Mouse (Mus musculus) intestine, postnatal 0 days (tissue): ENCODE results near the gene Olfr736. TPM values are rescaled to one million over a fixed set of nuclear protein-coding genes. Genes with fewer than 3 reads are reported as not detected.

Experiments used
- ATAC-seq: fragments of 200-750 bp; cut with Nextera tagmentation; 2 replicates; pipeline ENCODE4 v1.8.0; 2017; ENCODE audit warnings: mild to moderate bottlenecking, moderate TSS enrichment, moderate library complexity
- H3K27ac ChIP-seq: fragments of 300-500 bp; sonication (generic); 2 replicates; pipeline ENCODE4 v1.5.1; 2014; ENCODE audit warnings: mild to moderate bottlenecking, low read depth, low read length, moderate library complexity
- H3K27me3 ChIP-seq: fragments of 300-500 bp; sonication (generic); replicated peaks from 2 replicates; pipeline ENCODE4 v1.6.1; 2014; ENCODE audit warnings: low read length, mixed read lengths; ENCODE audit not compliant: control insufficient read depth, insufficient read depth
- H3K36me3 ChIP-seq: fragments of 300-500 bp; sonication (generic); 2 replicates; pipeline ENCODE4 v1.6.1; 2014; ENCODE audit warnings: mild to moderate bottlenecking, moderate library complexity; ENCODE audit not compliant: control insufficient read depth, insufficient read depth
- H3K4me1 ChIP-seq: fragments of 300-500 bp; sonication (generic); replicated peaks from 2 replicates; pipeline ENCODE4 v1.6.1; 2014; ENCODE audit warnings: antibody characterized with exemption, low read length, mixed read lengths; ENCODE audit not compliant: control insufficient read depth, insufficient read depth
- H3K4me2 ChIP-seq: fragments of 300-500 bp; sonication (generic); replicated peaks from 2 replicates; pipeline ENCODE4 v1.6.1; 2014; ENCODE audit warnings: low read depth, mild to moderate bottlenecking, moderate library complexity
- H3K4me3 ChIP-seq: fragments of 300-500 bp; sonication (generic); 2 replicates; pipeline ENCODE4 v1.5.1; 2014; ENCODE audit warnings: low read depth, low read length
- H3K9ac ChIP-seq: fragments of 300-500 bp; sonication (generic); 2 replicates; pipeline ENCODE4 v1.6.1; 2014; ENCODE audit warnings: mild to moderate bottlenecking, low read depth, low read length
- H3K9me3 ChIP-seq: fragments of 300-500 bp; sonication (generic); 2 replicates; pipeline ENCODE4 v1.6.1; 2016; ENCODE audit warnings: mixed run types; ENCODE audit not compliant: control insufficient read depth
- CTCF ChIP-seq: sonication (generic); IDR thresholded peaks from 2 replicates; pipeline ENCODE4 v1.5.1; 2016; ENCODE audit warnings: low read depth, mild to moderate bottlenecking, control low read depth, antibody characterized with exemption, moderate library complexity
- WGBS: fragments of 180-500 bp; shearing (Covaris S2); extraction: QIAGEN DNeasy Blood & Tissue Kit; methylation state at CpG from one replicate; pipeline ENCODE4 v1.1.7; 2014; 5-methylcytosine and 5-hydroxymethylcytosine counted together
- polyA plus RNA-seq: library from polyadenylated mRNA; unstranded; fragments of >200 nt; fragmentation: Nextera tagmentation; extraction: Ambion mirVana; gene quantifications from 2 replicates; pipeline ENCODE4 v1.2.1, GENCODE M21; 2015

Gene Olfr736
- polyA plus RNA-seq = not detected in 2 replicates

- Histone ChIP-seq H3K4me1 (no peaks in the 10 kb centered on the region), H3K4me3 (no peak within 1 kb of the TSS), H3K27ac (no peak within 1 kb of the TSS), H3K36me3 (no peaks in the 10 kb centered on the region), H3K9me3 (no peaks in the 10 kb centered on the region), H3K9ac (no peak within 1 kb of the TSS), H3K27me3 (no peaks in the 10 kb centered on the region), H3K4me2 (no peak within 1 kb of the TSS)
- ATAC-seq = no peak
- no peak for TF ChIP-seq CTCF
- 64% methylated on average over 2 of the region's 2 CpGs for WGBS
These were observed at the start of gene Olfr736 for GRCm38 (mm10) chr14:50380863-50381262. TSS of gene Olfr736 (plus strand) at chr14:50381163.

- Histone ChIP-seq H3K4me2 (no peak within 1 kb of the TSS), H3K4me1 (no peaks in the 10 kb centered on the region), H3K4me3 (no peak within 1 kb of the TSS), H3K9ac (no peak within 1 kb of the TSS), H3K27me3 (no peaks in the 10 kb centered on the region), H3K36me3 (no peaks in the 10 kb centered on the region), H3K9me3 (no peaks in the 10 kb centered on the region), H3K27ac (no peak within 1 kb of the TSS)
- 90% methylated on average over 2 of the region's 2 CpGs for WGBS
- TF ChIP-seq CTCF = no peak
- ATAC-seq = no peak
These were observed 32.2 kb upstream of the Olfr736 start, which contains the start of gene Olfr735 for GRCm38 (mm10) chr14:50348796-50349195. TSS of gene Olfr735 (minus strand) at chr14:50348872.

GRCm38 (mm10) chr14:50352438-50352837, 28.5 kb upstream of the Olfr736 start:
- Histone ChIP-seq H3K36me3 (no peaks in the 10 kb centered on the region), H3K27me3 (no peaks in the 10 kb centered on the region), H3K4me2 (no peak overlapping the region), H3K4me1 (no peaks in the 10 kb centered on the region), H3K9ac (no peak overlapping the region), H3K4me3 (no peak overlapping the region), H3K9me3 (no peaks in the 10 kb centered on the region), H3K27ac (no peak overlapping the region)
- peak; percentile 59 for TF ChIP-seq CTCF
- 41% methylated on average over 3 of the region's 3 CpGs for WGBS
- ATAC-seq = no peak

GRCm38 (mm10) chr14:50356725-50357124, 24.2 kb upstream of the Olfr736 start:
- Histone ChIP-seq H3K4me1 (no peaks in the 10 kb centered on the region), H3K4me2 (no peak overlapping the region), H3K36me3 (no peaks in the 10 kb centered on the region), H3K27me3 (no peaks in the 10 kb centered on the region), H3K27ac (no peak overlapping the region), H3K9ac (no peak overlapping the region), H3K4me3 (no peak overlapping the region), H3K9me3 (0 out of 2 replicates have a peak, but pooled peaks cover 2% of the 10 kb centered on the region)
- TF ChIP-seq CTCF = no peak
- ATAC-seq = no peak
- WGBS = 46% methylated on average over 2 of the region's 2 CpGs

- H3K4me2 ChIP-seq = no peak within 1 kb of the TSS
- H3K4me3 ChIP-seq = no peak within 1 kb of the TSS
- no peaks in the 10 kb centered on the region for H3K36me3 ChIP-seq
- no peaks in the 10 kb centered on the region for H3K4me1 ChIP-seq
- no peak within 1 kb of the TSS for H3K27ac ChIP-seq
- no peak for ATAC-seq
- H3K9ac ChIP-seq = no peak within 1 kb of the TSS
- H3K27me3 ChIP-seq = no peaks in the 10 kb centered on the region
- TF ChIP-seq CTCF = no peak
- WGBS = 82% methylated on average over 2 of the region's 2 CpGs
- 0 out of 2 replicates have a peak, but pooled peaks cover 2% of the 10 kb centered on the region for H3K9me3 ChIP-seq
These were observed 23.4 kb upstream of the Olfr736 start, which contains the start of gene Tlr11 for GRCm38 (mm10) chr14:50357593-50357992. TSS of gene Tlr11 (plus strand) at chr14:50357914.

GRCm38 (mm10) chr14:50360480-50360879, 20.5 kb upstream of the Olfr736 start:
- Histone ChIP-seq H3K4me2 (no peak overlapping the region), H3K9ac (no peak overlapping the region), H3K27me3 (no peaks in the 10 kb centered on the region), H3K9me3 (0 out of 2 replicates have a peak, but pooled peaks cover 2% of the 10 kb centered on the region), H3K4me1 (no peaks in the 10 kb centered on the region), H3K36me3 (no peaks in the 10 kb centered on the region), H3K4me3 (no peak overlapping the region), H3K27ac (no peak overlapping the region)
- no peak for ATAC-seq
- TF ChIP-seq CTCF = no peak
- 74% methylated on average over 3 of the region's 3 CpGs for WGBS

GRCm38 (mm10) chr14:50363561-50363960, 17.4 kb upstream of the Olfr736 start:
- no peaks in the 10 kb centered on the region for H3K27me3 ChIP-seq
- H3K4me2 ChIP-seq = no peak overlapping the region
- H3K36me3 ChIP-seq = no peaks in the 10 kb centered on the region
- no peak for ATAC-seq
- 0 out of 2 replicates have a peak, but pooled peaks cover 2% of the 10 kb centered on the region for H3K9me3 ChIP-seq
- TF ChIP-seq CTCF = no peak
- no peak overlapping the region for H3K4me3 ChIP-seq
- no peaks in the 10 kb centered on the region for H3K4me1 ChIP-seq
- no peak overlapping the region for H3K9ac ChIP-seq
- no peak overlapping the region for H3K27ac ChIP-seq
- WGBS = 87% methylated on average over 2 of the region's 2 CpGs
